Mouse (Mus musculus): ENCODE measurements around the gene Zfp869. TPM values are rescaled to one million over a fixed set of nuclear protein-coding genes. Genes with fewer than 3 reads are reported as not detected.
A peak's percentile ranks its signal among the peaks of the same experiment; 100 is the strongest.
"Not testable (repeated sequence)": the region's sequence is repeated elsewhere in the genome, so short reads cannot be mapped to it uniquely, and the experiment has no call there.

The Zfp869 gene
- polyA plus RNA-seq, 1 experiment: 5.4 TPM

GRCm38 (mm10) chr8:69715366-69715765, 4.8 kb upstream of the Zfp869 start:
- no peaks in the 10 kb centered on the region for H3K36me3 ChIP-seq (ENCODE audit: control insufficient read depth, insufficient read depth)
- peak overlapping the region; percentile 80 for H3K4me2 ChIP-seq (ENCODE audit: low read depth)
- TF ChIP-seq MYOD1 (IDR thresholded peaks at IDR 0.05; ENCODE audit: control insufficient read depth in 1 of 3, insufficient read length in 2 of 3, low read depth in 2 of 3) (no peak), CEBPB (IDR thresholded peaks at IDR 0.05; ENCODE audit: insufficient read depth, poor library complexity, severe bottlenecking) (no peak), REST (IDR thresholded peaks at IDR 0.05; ENCODE audit: insufficient read depth, insufficient read length) (no peak), USF1 (IDR thresholded peaks at IDR 0.05; ENCODE audit: low read depth) (no peak), TCF3 (IDR thresholded peaks at IDR 0.05; ENCODE audit: insufficient read length, low read depth) (no peak), E2F4 (IDR thresholded peaks at IDR 0.05; ENCODE audit: insufficient read depth) (no peak), POLR2A (IDR thresholded peaks at IDR 0.05; ENCODE audit: insufficient read length, low read depth) (no peak), MAX (IDR thresholded peaks at IDR 0.05; ENCODE audit: low read depth) (no peak), TCF12 (IDR thresholded peaks at IDR 0.05; ENCODE audit: insufficient read depth, poor library complexity, severe bottlenecking) (no peak), POLR2AphosphoS2 (IDR thresholded peaks at IDR 0.05; ENCODE audit: insufficient read length, low read depth) (no peak), MYOG (IDR thresholded peaks at IDR 0.05; ENCODE audit: control insufficient read depth in 1 of 3, insufficient read depth in 1 of 3, insufficient read length in 2 of 3, low read depth in 2 of 3) (no peak), SRF (IDR thresholded peaks at IDR 0.05; ENCODE audit: control insufficient read depth, insufficient read length, low read depth) (no peak)
- H3K79me2 ChIP-seq (ENCODE audit: control insufficient read depth, insufficient read depth): peaks cover 49% of the 10 kb centered on the region
- no peaks in the 10 kb centered on the region for H3K27me3 ChIP-seq (ENCODE audit: control insufficient read depth, insufficient read depth, insufficient read length)
- peak overlapping the region; percentile 41 for H3K4me3 ChIP-seq
- no peak overlapping the region for H3ac ChIP-seq (ENCODE audit: control insufficient read depth, insufficient read length)

- peaks cover 49% of the 10 kb centered on the region for H3K79me2 ChIP-seq (ENCODE audit: control insufficient read depth, insufficient read depth)
- TF ChIP-seq POLR2AphosphoS2 (IDR thresholded peaks at IDR 0.05; ENCODE audit: insufficient read length, low read depth) (no peak), REST (IDR thresholded peaks at IDR 0.05; ENCODE audit: insufficient read depth, insufficient read length) (no peak), USF1 (IDR thresholded peaks at IDR 0.05; ENCODE audit: low read depth) (no peak), MYOG (IDR thresholded peaks at IDR 0.05; ENCODE audit: control insufficient read depth in 1 of 3, insufficient read depth in 1 of 3, insufficient read length in 2 of 3, low read depth in 2 of 3) (no peak), MYOD1 (IDR thresholded peaks at IDR 0.05; ENCODE audit: control insufficient read depth in 1 of 3, insufficient read length in 2 of 3, low read depth in 2 of 3) (no peak), MAX (IDR thresholded peaks at IDR 0.05; ENCODE audit: low read depth) (no peak), SRF (IDR thresholded peaks at IDR 0.05; ENCODE audit: control insufficient read depth, insufficient read length, low read depth) (no peak), CEBPB (IDR thresholded peaks at IDR 0.05; ENCODE audit: insufficient read depth, poor library complexity, severe bottlenecking) (no peak), POLR2A (IDR thresholded peaks at IDR 0.05; ENCODE audit: insufficient read length, low read depth) (no peak), TCF3 (IDR thresholded peaks at IDR 0.05; ENCODE audit: insufficient read length, low read depth) (no peak)
- no peaks in the 10 kb centered on the region for H3K27me3 ChIP-seq (ENCODE audit: control insufficient read depth, insufficient read depth, insufficient read length)
- peaks cover 18% of the 10 kb centered on the region for H3K36me3 ChIP-seq (ENCODE audit: control insufficient read depth, insufficient read depth)
- H3ac ChIP-seq (ENCODE audit: control insufficient read depth, insufficient read length): no peak overlapping the region
- H3K4me2 ChIP-seq (ENCODE audit: low read depth): peak overlapping the region; percentile 35
- no peak overlapping the region for H3K4me3 ChIP-seq
Measured at GRCm38 (mm10) chr8:69713516-69713915, 3.0 kb upstream of the Zfp869 start.

- TF ChIP-seq MYOD1 (IDR thresholded peaks at IDR 0.05; ENCODE audit: control insufficient read depth in 1 of 3, insufficient read length in 2 of 3, low read depth in 2 of 3) (no peak), REST (IDR thresholded peaks at IDR 0.05; ENCODE audit: insufficient read depth, insufficient read length) (peak; percentile 72), POLR2AphosphoS2 (IDR thresholded peaks at IDR 0.05; ENCODE audit: insufficient read length, low read depth) (peak; percentile 62)
Measured at GRCm38 (mm10) chr8:69701810-69702209, 8.7 kb downstream of the Zfp869 start.

GRCm38 (mm10) chr8:69665051-69665450, 45.5 kb downstream of the Zfp869 start:
- H3K4me3 ChIP-seq; H3ac ChIP-seq (ENCODE audit: control insufficient read depth, insufficient read length); H3K36me3 ChIP-seq (ENCODE audit: control insufficient read depth, insufficient read depth); H3K4me2 ChIP-seq (ENCODE audit: low read depth); H3K27me3 ChIP-seq (ENCODE audit: control insufficient read depth, insufficient read depth, insufficient read length); H3K79me2 ChIP-seq (ENCODE audit: control insufficient read depth, insufficient read depth): not testable (repeated sequence)

More at GRCm38 (mm10) chr8:69701810-69702209, 8.7 kb downstream of the Zfp869 start:
- Histone ChIP-seq H3K36me3 (ENCODE audit: control insufficient read depth, insufficient read depth) (peaks cover 26% of the 10 kb centered on the region), H3ac (ENCODE audit: control insufficient read depth, insufficient read length) (no peak overlapping the region), H3K4me3 (no peak overlapping the region), H3K4me2 (ENCODE audit: low read depth) (no peak overlapping the region), H3K79me2 (ENCODE audit: control insufficient read depth, insufficient read depth) (no peaks in the 10 kb centered on the region), H3K27me3 (ENCODE audit: control insufficient read depth, insufficient read depth, insufficient read length) (no peaks in the 10 kb centered on the region)

GRCm38 (mm10) chr8:69661294-69661693, 49.2 kb downstream of the Zfp869 start:
- TF ChIP-seq CEBPB (IDR thresholded peaks at IDR 0.05; ENCODE audit: insufficient read depth, poor library complexity, severe bottlenecking) (no peak), POLR2AphosphoS2 (IDR thresholded peaks at IDR 0.05; ENCODE audit: insufficient read length, low read depth) (no peak), E2F4 (IDR thresholded peaks at IDR 0.05; ENCODE audit: insufficient read depth) (no peak), POLR2A (IDR thresholded peaks at IDR 0.05; ENCODE audit: insufficient read length, low read depth) (no peak), MYOD1 (IDR thresholded peaks at IDR 0.05; ENCODE audit: control insufficient read depth in 1 of 3, insufficient read length in 2 of 3, low read depth in 2 of 3) (no peak), MYOG (IDR thresholded peaks at IDR 0.05; ENCODE audit: control insufficient read depth in 1 of 3, insufficient read depth in 1 of 3, insufficient read length in 2 of 3, low read depth in 2 of 3) (no peak), TCF3 (IDR thresholded peaks at IDR 0.05; ENCODE audit: insufficient read length, low read depth) (no peak), REST (IDR thresholded peaks at IDR 0.05; ENCODE audit: insufficient read depth, insufficient read length) (no peak), TCF12 (IDR thresholded peaks at IDR 0.05; ENCODE audit: insufficient read depth, poor library complexity, severe bottlenecking) (no peak), USF1 (IDR thresholded peaks at IDR 0.05; ENCODE audit: low read depth) (no peak), MAX (IDR thresholded peaks at IDR 0.05; ENCODE audit: low read depth) (no peak), SRF (IDR thresholded peaks at IDR 0.05; ENCODE audit: control insufficient read depth, insufficient read length, low read depth) (no peak)
- no peak overlapping the region for H3K4me2 ChIP-seq (ENCODE audit: low read depth)
- no peaks in the 10 kb centered on the region for H3K27me3 ChIP-seq (ENCODE audit: control insufficient read depth, insufficient read depth, insufficient read length)
- no peak overlapping the region for H3ac ChIP-seq (ENCODE audit: control insufficient read depth, insufficient read length)
- H3K79me2 ChIP-seq (ENCODE audit: control insufficient read depth, insufficient read depth): no peaks in the 10 kb centered on the region
- no peaks in the 10 kb centered on the region for H3K36me3 ChIP-seq (ENCODE audit: control insufficient read depth, insufficient read depth)
- H3K4me3 ChIP-seq: no peak overlapping the region

Other genes with a start within 250 kb of the Zfp869 start
- gene Gm7697, start 187.7 kb downstream of the Zfp869 start, polyA plus RNA-seq (2012; fragmentation: generic; extraction: Trizol): not detected
- gene Zfp868, start 85.2 kb downstream of the Zfp869 start, polyA plus RNA-seq (2012; fragmentation: generic; extraction: Trizol): 3.1 TPM
- 0.43 TPM for gene Zfp964, start 56.2 kb downstream of the Zfp869 start, polyA plus RNA-seq (2012; fragmentation: generic; extraction: Trizol)
- gene Zfp963, start 39.2 kb upstream of the Zfp869 start, polyA plus RNA-seq (2012; fragmentation: generic; extraction: Trizol): 0.97 TPM
- gene Gm20422, start 64.2 kb upstream of the Zfp869 start, polyA plus RNA-seq (2012; fragmentation: generic; extraction: Trizol): 0.13 TPM
- gene Atp13a1, start 80.4 kb upstream of the Zfp869 start, polyA plus RNA-seq (2012; fragmentation: generic; extraction: Trizol): 35.6 TPM
- gene Zfp866, start 80.5 kb upstream of the Zfp869 start, polyA plus RNA-seq (2012; fragmentation: generic; extraction: Trizol): 4.9 TPM
- gene Gmip, start 98.0 kb upstream of the Zfp869 start, polyA plus RNA-seq (2012; fragmentation: generic; extraction: Trizol): 5.7 TPM
- gene Lpar2, start 111.7 kb upstream of the Zfp869 start, polyA plus RNA-seq (2012; fragmentation: generic; extraction: Trizol): 0.12 TPM
- 1.7 TPM for gene Pbx4, start 121.8 kb upstream of the Zfp869 start, polyA plus RNA-seq (2012; fragmentation: generic; extraction: Trizol)
- gene Cilp2, start 177.0 kb upstream of the Zfp869 start, polyA plus RNA-seq (2012; fragmentation: generic; extraction: Trizol): 0.20 TPM
- gene Tssk6, start 191.5 kb upstream of the Zfp869 start, polyA plus RNA-seq (2012; fragmentation: generic; extraction: Trizol): 0.92 TPM
- gene Ndufa13, start 191.8 kb upstream of the Zfp869 start, polyA plus RNA-seq (2012; fragmentation: generic; extraction: Trizol): 277 TPM
- gene Yjefn3, start 192.0 kb upstream of the Zfp869 start, polyA plus RNA-seq (2012; fragmentation: generic; extraction: Trizol): 19.0 TPM